Mouse (Mus musculus) embryo, embryonic 10 days (tissue): ENCODE measurements around the gene Dennd6b.
A peak's percentile ranks its signal among the peaks of the same experiment; 100 is the strongest.

Experiments used
- DNase-seq: peaks from one replicate; pipeline ENCODE4 v3.0.0-alpha.2; 2015; ENCODE audit warnings: low spot score

The Dennd6b gene

GRCm38 (mm10) chr15:89157954-89158353, 38.3 kb downstream of the Dennd6b start:
- peak; percentile 66 for DNase-seq

GRCm38 (mm10) chr15:89152312-89152711, 44.0 kb downstream of the Dennd6b start:
- DNase-seq = peak; percentile 78

DNA sequence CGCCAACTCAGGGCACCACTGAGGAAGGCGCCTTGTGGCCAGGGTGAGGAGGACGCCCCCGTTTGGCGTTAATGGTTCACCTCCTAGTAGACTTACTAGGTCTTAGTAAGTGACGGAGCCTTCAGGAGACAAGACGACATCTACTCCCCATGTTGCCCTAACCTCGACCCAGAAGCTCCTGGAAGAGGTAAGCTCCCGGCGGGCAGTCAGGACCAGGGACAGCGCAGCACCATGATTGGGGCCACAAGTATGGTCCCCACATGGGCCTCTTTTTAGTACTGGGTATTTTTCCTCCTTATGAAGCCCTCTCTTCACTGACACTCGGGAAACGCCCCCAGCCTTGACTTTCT, 46.3 kb downstream of the Dennd6b start:
- DNase-seq = peak; percentile 77

DNA sequence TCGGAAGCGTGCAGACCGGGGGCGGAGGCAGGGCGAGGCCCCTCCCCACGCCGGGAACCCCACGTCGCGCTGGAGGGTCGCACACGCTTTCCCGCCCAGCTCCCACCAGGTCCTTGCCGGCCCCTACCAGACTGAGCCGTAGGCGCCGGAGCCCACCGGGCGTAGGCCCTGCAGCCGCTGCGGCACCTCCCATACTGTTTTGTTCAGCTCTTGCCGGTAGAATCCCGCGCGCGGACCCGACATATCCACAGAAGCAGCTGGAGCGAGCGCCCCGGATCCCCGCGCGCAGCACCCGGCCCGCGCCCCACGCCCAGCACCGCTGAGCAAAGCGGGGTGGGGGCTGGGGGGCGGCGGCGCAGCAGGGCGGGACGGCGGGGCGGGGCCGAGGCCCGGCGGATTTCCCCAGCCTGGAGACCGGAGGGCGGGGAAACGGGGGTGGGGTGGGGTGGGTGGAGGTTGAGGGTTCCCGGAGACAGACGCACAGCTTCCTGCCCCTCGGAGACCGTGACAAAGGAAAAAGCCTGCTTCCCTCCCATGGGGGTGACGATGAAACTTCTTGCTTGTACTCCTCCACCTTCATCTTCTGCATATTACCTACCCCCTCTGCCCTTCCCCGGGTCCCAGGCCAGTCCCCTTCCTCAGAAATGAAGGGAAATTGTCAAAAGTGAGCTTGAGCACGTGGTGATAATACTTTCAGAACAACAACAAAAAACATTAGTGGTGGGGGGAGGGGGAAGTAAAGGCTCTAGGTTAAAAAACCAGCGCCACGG, 46.8 kb downstream of the Dennd6b start, which contains the start of gene Mapk11:
TSS of gene Mapk11 (minus strand) at position 358 of the 770 bp plus-strand sequence.
- DNase-seq = peak; percentile 58

DNA sequence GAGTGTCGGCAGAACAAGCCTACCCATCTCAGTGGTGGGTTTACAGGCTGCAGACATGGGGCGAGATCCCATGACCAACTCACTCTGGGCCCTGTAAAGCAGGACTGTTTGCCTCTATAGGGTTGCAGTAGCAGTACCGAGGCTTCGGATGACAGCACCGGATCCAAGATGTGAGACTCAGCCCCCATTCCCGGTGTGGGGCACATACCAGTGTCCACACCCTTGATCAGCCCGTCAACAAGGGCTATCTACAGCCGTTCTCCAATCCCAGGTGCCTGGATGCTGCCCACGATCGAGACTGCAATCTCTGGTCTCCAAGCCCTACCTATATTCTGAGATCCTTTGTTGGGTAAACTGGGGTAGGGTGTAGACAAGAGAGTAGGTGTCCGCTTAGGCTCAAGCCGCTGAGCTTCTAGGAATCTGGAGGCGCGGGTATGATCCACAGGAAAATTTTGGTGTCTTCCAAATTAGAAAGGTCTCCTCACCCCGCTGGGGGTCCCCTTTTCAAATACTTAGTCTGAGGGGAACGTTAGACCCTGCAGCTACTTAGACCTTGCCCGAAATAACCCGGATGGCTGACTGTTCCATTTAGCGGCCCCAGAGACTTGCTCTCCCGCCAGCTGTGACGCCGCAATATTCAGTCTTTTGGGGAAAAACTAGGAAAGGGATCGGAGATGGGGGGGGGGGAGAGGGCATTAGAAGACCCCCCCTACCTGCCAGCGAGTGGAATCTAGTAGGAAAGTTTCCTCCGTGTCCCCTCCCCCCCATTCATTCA, 47.6 kb downstream of the Dennd6b start:
- peak; percentile 34 for DNase-seq

- no peak for DNase-seq
Observed at GRCm38 (mm10) chr15:89147895-89148294, 48.4 kb downstream of the Dennd6b start.

- DNase-seq = no peak
Observed at GRCm38 (mm10) chr15:89147456-89147855, 48.8 kb downstream of the Dennd6b start.

- DNase-seq = no peak
Observed at GRCm38 (mm10) chr15:89147024-89147423, 49.3 kb downstream of the Dennd6b start.

GRCm38 (mm10) chr15:89146537-89146936, 49.8 kb downstream of the Dennd6b start:
- peak; percentile 74 for DNase-seq

DNA sequence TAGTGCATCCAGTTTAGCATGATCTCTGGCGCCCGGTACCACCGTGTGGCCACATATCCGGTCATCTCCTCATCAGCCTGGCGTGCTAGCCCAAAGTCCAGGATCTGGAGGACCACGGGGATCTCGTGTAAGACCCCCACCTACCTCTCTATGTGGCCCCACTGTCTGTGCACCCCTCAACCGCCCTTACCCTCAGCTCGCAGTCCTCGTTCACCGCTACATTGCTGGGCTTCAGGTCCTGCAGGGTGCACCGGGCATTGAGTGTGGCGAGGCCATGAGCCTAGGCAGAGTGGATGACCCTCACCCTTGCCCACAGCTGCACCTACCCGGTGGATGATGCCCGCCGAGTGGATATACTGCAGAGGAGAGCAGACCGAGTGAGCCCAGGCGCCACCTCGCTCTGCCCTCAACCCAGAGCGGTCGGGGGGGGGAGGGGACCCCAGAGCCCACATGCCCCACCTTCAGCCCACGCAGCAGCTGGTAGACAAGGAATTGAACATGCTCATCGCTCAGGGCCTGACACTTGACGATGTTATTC, 50.4 kb downstream of the Dennd6b start:
- DNase-seq = no peak

DNA sequence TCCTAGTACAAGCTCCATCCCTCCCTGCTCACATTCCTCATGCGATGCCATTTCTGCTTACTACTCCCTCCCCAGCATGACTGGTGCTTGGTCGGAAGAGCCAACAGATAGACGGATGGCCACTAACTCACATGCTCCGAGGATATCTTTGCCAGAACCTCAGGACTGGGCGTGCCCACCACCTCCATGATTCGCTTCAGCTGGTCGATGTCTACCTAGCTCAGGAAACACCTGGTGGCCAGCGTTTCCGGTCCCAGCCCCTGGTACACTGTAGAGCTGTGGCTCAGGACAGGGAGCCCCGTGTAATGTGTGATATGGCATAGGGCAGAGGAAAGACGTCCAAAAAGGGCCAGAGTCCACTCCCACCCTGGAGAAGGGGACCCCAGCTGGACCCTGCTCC, 51.3 kb downstream of the Dennd6b start:
- no peak for DNase-seq

- DNase-seq = no peak
Observed at GRCm38 (mm10) chr15:89143134-89143533, 53.2 kb downstream of the Dennd6b start.

DNA sequence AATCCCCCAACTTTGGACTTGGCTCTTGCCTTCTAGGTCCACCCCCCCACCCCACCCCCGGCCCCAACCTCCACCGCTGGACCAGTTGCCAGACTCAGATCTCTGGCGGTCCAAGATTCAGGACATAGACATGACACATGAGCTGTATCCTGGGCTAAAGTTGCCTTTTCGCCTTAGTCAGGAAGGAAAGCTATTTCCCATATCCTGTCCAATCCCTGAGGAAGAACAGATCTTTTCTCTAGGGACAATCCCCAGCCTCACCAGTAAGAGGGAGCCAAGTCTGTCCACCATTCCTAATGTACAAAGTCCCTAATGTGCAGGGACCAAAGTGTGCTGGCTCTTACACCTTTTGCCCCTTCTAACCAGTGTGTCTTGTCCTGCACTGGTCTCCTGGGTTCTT, 54.4 kb downstream of the Dennd6b start:
- no peak for DNase-seq

GRCm38 (mm10) chr15:89141443-89141842, 54.9 kb downstream of the Dennd6b start:
- DNase-seq = no peak

DNA sequence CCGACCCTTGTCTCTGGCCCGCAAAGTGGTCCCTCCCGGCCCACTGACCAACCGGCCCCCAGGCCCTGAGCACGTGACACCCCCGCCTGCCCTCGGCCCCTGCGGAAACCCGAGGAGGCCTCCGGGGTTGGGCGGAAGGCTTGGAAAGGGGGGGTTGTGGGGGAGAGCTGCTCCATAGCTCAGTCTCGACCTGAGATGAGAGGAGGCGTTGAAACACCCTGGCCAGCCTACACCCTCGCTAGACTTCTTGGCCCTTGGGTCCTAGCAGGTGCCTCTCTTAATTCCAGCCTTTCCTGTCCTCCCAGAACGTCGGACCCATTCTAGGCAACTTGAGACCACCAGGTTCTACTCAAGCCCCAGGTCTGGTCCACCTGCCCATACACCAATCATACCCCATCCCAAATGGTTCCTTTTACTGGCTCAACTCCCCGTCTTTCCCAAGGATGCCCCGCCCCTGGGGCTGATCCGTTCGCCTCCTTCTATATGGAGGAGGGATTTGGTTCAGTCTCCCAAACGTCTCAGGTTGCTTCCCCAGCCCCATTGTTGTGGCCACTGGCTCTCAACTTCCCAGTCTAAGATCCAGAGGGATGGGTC, 55.5 kb downstream of the Dennd6b start, which contains the start of gene Mapk12:
TSS of gene Mapk12 (minus strand) at position 45 of the 594 bp plus-strand sequence.
- DNase-seq = peak; percentile 82

GRCm38 (mm10) chr15:89140048-89140658, 56.1 kb downstream of the Dennd6b start:
- peak; percentile 54 for DNase-seq

- DNase-seq = no peak
Observed at GRCm38 (mm10) chr15:89138531-89138930, 57.8 kb downstream of the Dennd6b start.

- DNase-seq = no peak
Observed at GRCm38 (mm10) chr15:89138046-89138405, 58.3 kb downstream of the Dennd6b start.

DNA sequence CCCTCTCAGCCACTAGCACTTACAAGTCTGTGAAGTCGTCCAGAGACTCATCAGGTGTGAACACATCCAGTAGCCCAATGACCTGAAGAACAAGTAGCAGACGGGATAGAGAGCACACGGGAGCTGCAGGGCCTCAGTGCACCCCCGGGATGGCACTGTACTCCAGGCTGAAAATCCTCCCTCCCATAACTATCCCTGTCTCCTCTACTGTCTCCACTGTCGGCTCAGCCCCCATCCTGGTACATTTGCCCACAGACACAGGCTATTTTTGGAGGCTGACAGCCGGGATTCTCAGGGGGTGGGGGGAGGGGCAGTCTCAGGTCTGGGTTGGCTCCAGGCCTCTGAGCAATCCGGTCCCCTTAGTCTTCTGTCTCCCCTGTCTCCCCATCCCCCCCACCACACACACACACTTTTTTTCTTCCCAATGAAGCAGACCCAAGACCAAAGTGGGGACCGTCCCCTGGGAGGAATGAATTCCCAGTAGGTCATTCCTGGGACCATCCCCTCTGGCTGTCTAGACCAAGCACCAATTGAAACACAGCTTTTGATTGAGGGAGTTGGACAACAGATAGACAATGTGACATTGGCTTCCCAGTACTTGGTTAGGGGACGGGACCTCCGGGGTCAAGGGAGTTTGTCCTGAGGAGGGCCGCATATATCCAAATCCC, 58.8 kb downstream of the Dennd6b start:
- no peak for DNase-seq

DNA sequence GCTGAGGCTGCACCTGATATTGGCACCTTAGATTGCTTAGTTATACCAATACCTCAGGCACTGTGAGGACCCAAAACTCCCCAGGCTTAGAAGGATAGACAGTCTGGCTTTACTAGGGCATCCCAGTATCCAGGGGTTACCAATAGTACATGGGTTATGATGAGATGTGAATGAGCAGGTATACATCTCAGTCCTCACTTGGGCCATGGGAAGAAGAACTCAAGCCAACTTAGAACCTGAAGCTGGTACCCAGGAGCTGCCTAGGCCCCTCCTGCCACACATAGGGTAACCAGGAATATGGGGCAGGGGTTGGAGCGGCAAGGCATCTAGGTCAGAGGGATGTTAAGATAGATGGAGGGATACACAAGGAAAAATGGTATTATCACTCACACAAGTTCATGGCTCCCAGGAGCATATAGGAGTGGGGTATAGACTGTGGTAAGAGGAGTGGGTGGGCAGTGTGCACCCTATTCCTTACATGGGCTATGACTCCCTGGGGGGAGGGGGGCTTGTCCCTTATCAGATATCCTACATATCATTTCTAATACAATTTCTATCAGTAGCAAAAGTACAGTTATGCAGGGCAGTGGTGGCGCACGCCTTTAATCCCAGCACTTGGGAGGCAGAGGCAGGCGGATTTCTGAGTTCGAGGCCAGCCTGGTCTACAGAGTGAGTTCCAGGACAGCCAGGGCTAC, 59.7 kb downstream of the Dennd6b start:
- DNase-seq = no peak
